Mouse (Mus musculus) neural tube, embryonic 12.5 days (tissue): ENCODE measurements at regions not wholly inside any gene's neighbourhood (a gene's known extent, or its start where the extent isn't known, plus 50 kb on each side); places are given as distances from the start of the nearest gene placed in this dataset.

Source experiments
- ATAC-seq: fragments of 200-750 bp; cut with Nextera tagmentation; 2 replicates; pipeline ENCODE4 v1.8.0; 2017; ENCODE audit warnings: low read depth, mild to moderate bottlenecking, moderate TSS enrichment, moderate library complexity; ENCODE audit not compliant: low FRiP score
- H3K27ac ChIP-seq: fragments of 300-500 bp; sonication (generic); 2 replicates; pipeline ENCODE4 v1.5.1; 2016
- H3K27me3 ChIP-seq: fragments of 300-500 bp; sonication (generic); replicated peaks from 2 replicates; pipeline ENCODE4 v1.6.1; 2016; ENCODE audit warnings: mild to moderate bottlenecking
- H3K36me3 ChIP-seq: fragments of 300-500 bp; sonication (generic); 2 replicates; pipeline ENCODE4 v1.6.1; 2016; ENCODE audit warnings: mild to moderate bottlenecking
- H3K4me1 ChIP-seq: fragments of 300-500 bp; sonication (generic); 2 replicates; pipeline ENCODE4 v1.6.1; 2016
- H3K4me2 ChIP-seq: fragments of 300-500 bp; sonication (generic); replicated peaks from 2 replicates; pipeline ENCODE4 v1.6.1; 2016; ENCODE audit warnings: mild to moderate bottlenecking
- H3K4me3 ChIP-seq: fragments of 300-500 bp; sonication (generic); 2 replicates; pipeline ENCODE4 v1.5.1; 2016
- H3K9ac ChIP-seq: fragments of 300-500 bp; sonication (generic); 2 replicates; pipeline ENCODE4 v1.6.1; 2016; ENCODE audit warnings: mild to moderate bottlenecking
- H3K9me3 ChIP-seq: fragments of 300-500 bp; sonication (generic); 2 replicates; pipeline ENCODE4 v1.6.1; 2016; ENCODE audit warnings: mild to moderate bottlenecking
- WGBS: fragments of 180-500 bp; shearing (Covaris S2); methylation state at CpG from one replicate; pipeline ENCODE4 v1.1.7; 2016; 5-methylcytosine and 5-hydroxymethylcytosine counted together

DNA sequence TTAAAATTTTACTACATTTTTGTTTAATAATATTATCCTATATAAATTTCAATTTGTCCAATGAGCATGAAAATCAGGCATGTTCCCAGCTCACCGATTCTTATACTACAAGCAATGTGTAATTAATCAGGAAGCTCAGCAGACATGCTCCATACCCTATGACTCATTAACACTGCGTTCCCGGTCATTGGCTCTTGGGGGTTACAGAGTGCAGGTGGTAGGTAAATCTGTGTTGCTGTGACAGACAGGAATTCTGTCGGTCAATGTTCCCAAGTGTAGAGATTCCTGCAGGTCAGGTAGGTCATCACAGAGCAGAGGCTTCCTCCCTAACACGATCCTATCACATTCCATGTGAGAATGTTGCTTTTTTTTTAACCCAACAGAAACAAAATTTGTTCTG is 371.0 kb downstream of the Lpin1 start:
- no peak overlapping the region for H3K4me3 ChIP-seq
- no peaks in the 10 kb centered on the region for H3K27me3 ChIP-seq
- H3K27ac ChIP-seq, result no peak overlapping the region
- H3K4me1 ChIP-seq, result no peaks in the 10 kb centered on the region
- H3K9ac ChIP-seq, result no peak overlapping the region
- ATAC-seq, result no peak
- H3K36me3 ChIP-seq, result no peaks in the 10 kb centered on the region
- H3K9me3 ChIP-seq, result no peaks in the 10 kb centered on the region
- H3K4me2 ChIP-seq, result no peak overlapping the region
- 69% methylated on average over 5 of the region's 5 CpGs for WGBS

DNA sequence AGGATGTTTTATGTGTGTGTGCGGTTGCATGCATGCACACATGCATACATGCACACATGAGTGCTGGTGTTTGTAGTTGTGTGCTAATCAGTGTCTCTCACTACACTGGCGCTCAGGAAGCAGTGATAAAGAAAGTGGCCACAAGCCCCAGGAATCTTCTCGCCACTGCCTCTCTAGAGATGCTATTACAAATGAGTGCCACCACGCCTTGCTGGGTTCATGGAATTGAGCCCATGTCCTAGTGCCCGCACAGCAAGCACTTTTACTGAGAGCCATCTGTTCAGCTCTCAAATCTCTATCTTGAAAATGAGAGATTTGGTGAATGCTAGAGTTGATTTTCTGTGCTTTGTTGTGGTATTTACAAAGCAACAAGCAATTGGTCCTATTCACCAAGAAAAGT is 373.3 kb downstream of the Lpin1 start:
- Histone ChIP-seq H3K4me1 (no peaks in the 10 kb centered on the region), H3K27me3 (no peaks in the 10 kb centered on the region), H3K4me2 (no peak overlapping the region), H3K36me3 (no peaks in the 10 kb centered on the region), H3K27ac (no peak overlapping the region), H3K9ac (no peak overlapping the region), H3K4me3 (no peak overlapping the region), H3K9me3 (no peaks in the 10 kb centered on the region)
- 93% methylated on average over 5 of the region's 5 CpGs for WGBS
- ATAC-seq, result no peak

DNA sequence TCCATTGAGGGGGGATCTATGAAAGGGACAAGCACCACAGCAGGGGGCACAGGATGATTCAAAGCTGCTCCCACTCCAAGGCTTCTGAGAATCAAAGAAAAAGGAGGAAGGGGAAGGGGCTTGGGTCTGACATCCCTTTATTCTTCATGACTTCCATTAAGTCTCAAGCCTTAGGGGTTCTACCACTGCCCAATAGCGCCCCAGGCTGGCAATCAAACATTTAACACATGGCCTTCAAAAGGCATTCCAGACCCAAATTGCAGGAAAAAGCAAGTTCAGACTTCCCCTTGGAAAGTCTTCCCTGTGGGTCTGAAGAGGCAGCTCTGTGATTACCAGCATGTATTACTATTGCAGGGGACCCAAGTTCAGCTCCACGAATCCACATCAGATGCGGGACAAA is 377.2 kb downstream of the Lpin1 start:
- H3K4me3 ChIP-seq, result no peak overlapping the region
- H3K9me3 ChIP-seq, result no peaks in the 10 kb centered on the region
- no peaks in the 10 kb centered on the region for H3K4me1 ChIP-seq
- H3K4me2 ChIP-seq, result no peak overlapping the region
- 68% methylated on average over 3 of the region's 3 CpGs for WGBS
- no peaks in the 10 kb centered on the region for H3K36me3 ChIP-seq
- H3K9ac ChIP-seq, result no peak overlapping the region
- ATAC-seq, result no peak
- no peaks in the 10 kb centered on the region for H3K27me3 ChIP-seq
- H3K27ac ChIP-seq, result no peak overlapping the region

DNA sequence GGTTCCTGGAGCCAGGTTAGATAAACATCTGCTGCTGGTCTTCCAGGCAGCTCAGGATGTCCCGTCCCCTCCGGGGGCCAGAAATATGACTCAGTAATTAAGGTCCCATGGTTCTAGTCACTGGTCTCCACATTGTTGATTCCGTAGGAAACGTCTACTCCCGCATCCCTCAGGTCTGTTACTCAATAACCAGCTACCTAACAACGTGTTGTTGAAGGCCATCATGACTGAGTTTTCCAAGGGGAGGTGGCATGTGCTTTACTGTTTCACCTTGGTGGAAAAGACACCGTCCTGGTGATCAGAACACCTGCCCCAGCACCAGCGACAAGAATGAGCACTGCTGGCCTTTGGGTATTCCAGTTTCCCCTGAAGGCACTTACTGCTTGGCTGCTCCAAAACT is 377.9 kb downstream of the Lpin1 start:
- ATAC-seq, result no peak
- Histone ChIP-seq H3K27ac (no peak overlapping the region), H3K4me2 (no peak overlapping the region), H3K4me3 (no peak overlapping the region), H3K4me1 (no peaks in the 10 kb centered on the region), H3K27me3 (no peaks in the 10 kb centered on the region), H3K9me3 (no peaks in the 10 kb centered on the region), H3K36me3 (no peaks in the 10 kb centered on the region), H3K9ac (no peak overlapping the region)
- 90% methylated on average over 8 of the region's 8 CpGs for WGBS

DNA sequence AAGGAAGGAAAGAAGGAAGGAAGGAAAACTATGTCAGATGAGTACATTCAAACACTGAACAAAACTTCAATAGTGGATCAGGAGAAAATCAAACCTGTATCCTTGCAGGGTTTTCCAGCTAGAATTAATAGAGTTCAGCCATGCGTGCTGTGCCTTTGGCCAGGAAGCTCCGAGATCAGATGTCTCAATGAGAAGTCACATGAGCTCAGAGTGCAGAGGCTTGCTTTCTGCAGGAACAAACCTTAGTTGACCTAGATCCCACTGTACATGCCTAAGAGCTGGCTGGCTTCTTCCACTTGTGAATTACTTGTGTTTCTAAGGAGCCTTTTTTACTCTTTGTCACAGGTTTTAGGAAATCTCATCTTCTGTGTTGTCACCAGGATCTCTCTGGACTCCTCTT is 378.7 kb downstream of the Lpin1 start:
- no peak overlapping the region for H3K9ac ChIP-seq
- no peak for ATAC-seq
- no peaks in the 10 kb centered on the region for H3K27me3 ChIP-seq
- H3K27ac ChIP-seq, result no peak overlapping the region
- no peaks in the 10 kb centered on the region for H3K4me1 ChIP-seq
- H3K9me3 ChIP-seq, result no peaks in the 10 kb centered on the region
- H3K4me3 ChIP-seq, result no peak overlapping the region
- H3K4me2 ChIP-seq, result no peak overlapping the region
- no peaks in the 10 kb centered on the region for H3K36me3 ChIP-seq
- 77% methylated on average over 2 of the region's 2 CpGs for WGBS

DNA sequence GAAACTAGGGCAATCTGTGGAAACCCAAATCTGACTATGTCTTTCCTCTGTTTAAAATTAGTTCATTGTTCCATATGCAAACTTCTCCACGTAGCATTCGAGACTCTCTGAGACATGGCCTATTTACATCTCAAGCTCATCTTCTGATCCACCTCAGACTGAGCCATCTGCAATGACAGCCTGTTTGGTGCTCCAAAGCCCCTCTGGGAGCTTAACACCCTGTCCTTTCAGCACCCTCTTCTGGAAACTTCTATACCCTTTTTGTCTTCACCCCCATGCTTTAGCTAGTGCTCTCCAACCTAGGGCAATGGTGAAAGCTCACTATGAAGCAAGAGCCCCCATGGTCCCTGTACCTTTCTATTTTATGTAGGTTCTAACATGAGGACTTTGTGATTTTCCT is 379.7 kb downstream of the Lpin1 start:
- no peaks in the 10 kb centered on the region for H3K36me3 ChIP-seq
- no peak for ATAC-seq
- no peak overlapping the region for H3K9ac ChIP-seq
- no peaks in the 10 kb centered on the region for H3K4me1 ChIP-seq
- no peak overlapping the region for H3K4me3 ChIP-seq
- no peak overlapping the region for H3K27ac ChIP-seq
- no peak overlapping the region for H3K4me2 ChIP-seq
- no peaks in the 10 kb centered on the region for H3K9me3 ChIP-seq
- 93% methylated on average over 2 of the region's 2 CpGs for WGBS
- no peaks in the 10 kb centered on the region for H3K27me3 ChIP-seq

DNA sequence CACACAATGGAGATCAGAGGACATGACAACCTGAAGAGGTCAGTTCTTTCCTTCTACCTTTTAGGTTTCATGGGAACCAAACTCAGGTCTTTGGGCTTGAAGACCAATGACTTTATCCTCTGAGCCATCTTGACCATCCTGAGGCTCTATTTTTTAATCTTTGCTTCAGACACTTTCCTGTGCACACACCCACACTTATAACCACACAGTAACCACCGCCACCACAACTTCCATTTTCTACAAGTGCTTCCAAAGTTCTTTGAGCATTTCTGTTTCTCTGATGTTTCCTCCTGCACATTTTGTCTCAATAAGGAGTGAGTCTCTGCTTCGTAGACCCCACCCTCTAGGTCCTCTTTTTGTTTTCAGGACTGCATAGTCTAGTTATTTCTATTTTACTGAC is 385.3 kb downstream of the Lpin1 start:
- Histone ChIP-seq H3K9ac (no peak overlapping the region), H3K27me3 (no peaks in the 10 kb centered on the region), H3K36me3 (no peaks in the 10 kb centered on the region), H3K4me3 (no peak overlapping the region), H3K27ac (no peak overlapping the region), H3K9me3 (no peaks in the 10 kb centered on the region), H3K4me2 (no peak overlapping the region), H3K4me1 (no peaks in the 10 kb centered on the region)
- ATAC-seq, result no peak
- 92% methylated on average over 2 of the region's 2 CpGs for WGBS

DNA sequence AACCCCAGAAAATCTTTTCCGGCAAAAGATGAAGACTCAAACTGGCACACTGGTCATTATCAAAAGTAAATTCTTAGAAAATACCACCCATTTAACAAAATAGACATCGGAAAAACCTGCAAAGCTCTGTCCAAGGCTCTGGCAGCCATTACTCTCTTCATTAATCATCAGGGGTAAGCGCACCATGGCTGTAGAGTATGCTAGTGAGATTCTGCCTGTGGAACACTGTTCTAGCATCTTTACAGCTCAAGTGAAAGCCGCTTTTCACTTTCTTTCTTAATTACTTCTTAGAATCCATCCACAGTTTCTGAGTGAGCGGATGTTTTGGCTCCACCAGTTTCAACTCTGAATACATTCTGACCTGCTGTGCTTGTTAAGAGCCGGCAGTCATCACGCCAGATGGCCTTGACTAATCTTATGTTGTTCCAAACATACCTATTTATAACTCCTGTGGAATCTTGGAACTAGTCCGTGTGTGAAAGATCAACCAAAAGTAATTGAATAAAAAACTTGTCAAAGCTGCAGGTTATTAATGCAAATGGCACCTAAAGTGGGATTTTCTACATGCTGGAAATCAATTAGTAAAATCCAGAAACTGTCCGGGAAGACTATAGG is 387.8 kb downstream of the Lpin1 start:
- 74% methylated on average over 9 of the region's 9 CpGs for WGBS
- H3K4me3 ChIP-seq, result no peak overlapping the region
- H3K9ac ChIP-seq, result no peak overlapping the region
- H3K4me2 ChIP-seq, result no peak overlapping the region
- no peak overlapping the region for H3K27ac ChIP-seq
- ATAC-seq, result no peak
- H3K9me3 ChIP-seq, result no peaks in the 10 kb centered on the region
- H3K36me3 ChIP-seq, result no peaks in the 10 kb centered on the region
- H3K27me3 ChIP-seq, result no peaks in the 10 kb centered on the region
- no peaks in the 10 kb centered on the region for H3K4me1 ChIP-seq

DNA sequence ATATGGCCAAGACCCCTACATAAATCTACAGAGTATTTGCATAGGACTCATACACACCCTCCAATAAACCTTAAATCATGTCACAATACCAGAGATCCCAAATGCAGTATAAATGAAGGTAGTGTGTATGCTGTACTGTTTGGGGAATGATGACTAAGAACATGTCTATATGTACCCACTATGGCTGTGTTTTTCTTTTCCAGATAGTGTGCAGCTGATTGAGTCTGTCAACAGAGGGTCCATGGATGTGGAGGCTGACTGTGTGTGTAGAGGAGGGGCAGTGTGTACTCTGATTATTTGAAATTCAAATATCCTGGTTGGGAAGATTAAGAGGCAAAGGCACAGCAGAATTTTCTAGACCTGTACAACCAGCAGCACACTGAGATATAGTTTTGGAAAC is 388.6 kb downstream of the Lpin1 start:
- ATAC-seq, result no peak
- no peaks in the 10 kb centered on the region for H3K36me3 ChIP-seq
- no peak overlapping the region for H3K27ac ChIP-seq
- no peak overlapping the region for H3K9ac ChIP-seq
- no peaks in the 10 kb centered on the region for H3K9me3 ChIP-seq
- no peak overlapping the region for H3K4me3 ChIP-seq
- H3K4me2 ChIP-seq, result no peak overlapping the region
- no peaks in the 10 kb centered on the region for H3K4me1 ChIP-seq
- no peaks in the 10 kb centered on the region for H3K27me3 ChIP-seq

DNA sequence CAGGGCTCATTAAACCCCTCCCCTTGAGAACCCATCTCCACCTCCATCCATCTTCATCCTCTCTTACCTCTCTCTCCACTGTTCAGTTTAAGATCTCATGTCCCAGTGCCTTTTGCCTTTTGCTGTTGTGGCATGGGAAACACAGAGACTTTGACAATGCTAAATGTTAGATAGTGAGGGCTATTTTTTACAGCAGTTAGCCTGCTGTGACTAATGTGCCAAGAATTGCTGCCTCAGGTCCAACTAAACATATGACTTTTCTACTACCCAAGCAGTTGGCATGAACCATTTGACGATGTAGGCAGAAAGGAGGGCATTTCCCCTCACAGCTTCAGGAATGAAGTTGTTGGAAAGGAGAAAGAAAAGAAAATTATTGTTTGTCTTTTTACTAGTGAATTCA is 389.6 kb downstream of the Lpin1 start:
- WGBS, result 83% methylated on average over 1 of the region's 1 CpGs
- H3K4me3 ChIP-seq, result no peak overlapping the region
- no peak overlapping the region for H3K4me2 ChIP-seq

DNA sequence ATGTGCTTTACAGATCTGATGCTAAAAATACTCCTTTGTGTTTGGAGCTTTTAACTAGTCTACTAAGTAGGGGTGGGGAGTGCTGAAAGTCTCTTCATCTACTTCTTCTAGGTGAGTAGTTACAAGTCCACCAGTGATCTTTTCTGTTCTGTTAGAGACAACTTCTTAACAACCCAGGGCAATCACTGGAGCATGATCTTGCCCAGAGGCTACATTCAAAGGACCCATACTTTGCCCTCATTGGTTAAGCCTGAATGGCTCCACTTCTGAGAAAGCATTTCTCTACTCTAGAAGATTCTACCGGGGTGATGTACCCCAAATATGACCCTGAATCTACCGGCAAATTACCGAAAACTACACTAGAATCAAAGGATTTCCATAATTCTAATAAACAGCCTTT is 390.2 kb downstream of the Lpin1 start:
- no peak overlapping the region for H3K27ac ChIP-seq
- no peak for ATAC-seq
- no peak overlapping the region for H3K4me2 ChIP-seq
- no peaks in the 10 kb centered on the region for H3K36me3 ChIP-seq
- H3K9me3 ChIP-seq, result no peaks in the 10 kb centered on the region
- 90% methylated on average over 3 of the region's 3 CpGs for WGBS
- no peaks in the 10 kb centered on the region for H3K4me1 ChIP-seq
- H3K9ac ChIP-seq, result no peak overlapping the region
- H3K27me3 ChIP-seq, result no peaks in the 10 kb centered on the region
- H3K4me3 ChIP-seq, result no peak overlapping the region

More for the DNA sequence above, 389.6 kb downstream of the Lpin1 start:
- H3K27me3 ChIP-seq, result no peaks in the 10 kb centered on the region
- H3K9me3 ChIP-seq, result no peaks in the 10 kb centered on the region
- ATAC-seq, result no peak
- H3K9ac ChIP-seq, result no peak overlapping the region
- no peaks in the 10 kb centered on the region for H3K4me1 ChIP-seq
- no peak overlapping the region for H3K27ac ChIP-seq
- no peaks in the 10 kb centered on the region for H3K36me3 ChIP-seq

DNA sequence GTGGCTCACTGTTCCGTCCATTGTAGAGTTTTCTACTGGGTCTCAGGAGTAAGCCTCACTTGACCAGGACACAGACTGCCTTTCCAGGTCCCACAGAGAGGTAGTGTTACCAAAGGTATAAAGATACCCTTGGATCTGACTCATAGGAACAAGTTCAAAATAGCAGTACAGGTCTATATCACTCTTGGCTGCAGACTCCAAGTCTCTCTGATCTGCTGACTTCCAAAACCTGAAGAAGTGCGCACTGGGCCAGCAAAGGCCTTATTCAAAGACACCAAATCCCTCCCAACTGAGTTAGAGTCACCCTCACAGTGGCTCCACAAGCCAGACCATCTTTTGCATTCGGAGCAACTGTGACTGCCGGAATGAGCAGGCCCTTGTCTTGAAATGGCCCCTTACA is 391.9 kb downstream of the Lpin1 start:
- Histone ChIP-seq H3K4me2 (no peak overlapping the region), H3K4me1 (no peaks in the 10 kb centered on the region), H3K27ac (no peak overlapping the region), H3K9me3 (no peaks in the 10 kb centered on the region), H3K36me3 (no peaks in the 10 kb centered on the region), H3K27me3 (no peaks in the 10 kb centered on the region), H3K4me3 (no peak overlapping the region), H3K9ac (no peak overlapping the region)
- ATAC-seq, result no peak
- 81% methylated on average over 4 of the region's 4 CpGs for WGBS

DNA sequence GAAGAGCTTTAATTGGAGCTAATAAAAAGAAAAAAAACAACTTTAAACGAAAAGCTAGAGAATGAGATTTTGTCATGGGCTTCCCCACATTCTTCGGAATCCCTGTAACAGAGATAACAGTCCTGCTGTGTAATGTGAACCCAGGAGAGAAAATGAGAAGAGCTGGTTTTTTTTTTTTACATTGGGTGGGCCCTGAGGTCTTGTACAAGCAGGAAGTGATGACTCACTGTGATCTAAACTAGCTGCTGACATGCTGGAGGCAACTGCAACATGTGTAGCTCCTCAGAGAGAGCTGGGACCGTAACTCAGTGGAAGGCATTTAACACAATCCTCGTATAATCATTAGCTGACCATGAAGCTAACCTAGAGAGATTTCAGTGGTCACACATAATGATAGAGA is 393.8 kb upstream of the Trib2 start:
- ATAC-seq, result no peak
- no peak overlapping the region for H3K27ac ChIP-seq
- H3K4me3 ChIP-seq, result no peak overlapping the region
- no peak overlapping the region for H3K4me2 ChIP-seq
- H3K36me3 ChIP-seq, result no peaks in the 10 kb centered on the region
- H3K4me1 ChIP-seq, result no peaks in the 10 kb centered on the region
- no peak overlapping the region for H3K9ac ChIP-seq
- WGBS, result 68% methylated on average over 4 of the region's 4 CpGs
- no peaks in the 10 kb centered on the region for H3K9me3 ChIP-seq
- no peaks in the 10 kb centered on the region for H3K27me3 ChIP-seq
